Mouse (Mus musculus) intestine, postnatal 0 days (tissue): Measurements from ENCODE around the gene Glyctk. TPM values are rescaled to one million over a fixed set of nuclear protein-coding genes. Genes with fewer than 3 reads are reported as not detected.
"Not testable (repeated sequence)": the region's sequence is repeated elsewhere in the genome, so short reads cannot be mapped to it uniquely, and the experiment has no call there.

ENCODE experiments used
- ATAC-seq: fragments of 200-750 bp; cut with Nextera tagmentation; 2 replicates; pipeline ENCODE4 v1.8.0; 2017; ENCODE audit warnings: mild to moderate bottlenecking, moderate TSS enrichment, moderate library complexity
- H3K27ac ChIP-seq: fragments of 300-500 bp; sonication (generic); 2 replicates; pipeline ENCODE4 v1.5.1; 2014; ENCODE audit warnings: mild to moderate bottlenecking, low read depth, low read length, moderate library complexity
- H3K27me3 ChIP-seq: fragments of 300-500 bp; sonication (generic); replicated peaks from 2 replicates; pipeline ENCODE4 v1.6.1; 2014; ENCODE audit warnings: low read length, mixed read lengths; ENCODE audit not compliant: control insufficient read depth, insufficient read depth
- H3K36me3 ChIP-seq: fragments of 300-500 bp; sonication (generic); 2 replicates; pipeline ENCODE4 v1.6.1; 2014; ENCODE audit warnings: mild to moderate bottlenecking, moderate library complexity; ENCODE audit not compliant: control insufficient read depth, insufficient read depth
- H3K4me1 ChIP-seq: fragments of 300-500 bp; sonication (generic); replicated peaks from 2 replicates; pipeline ENCODE4 v1.6.1; 2014; ENCODE audit warnings: antibody characterized with exemption, low read length, mixed read lengths; ENCODE audit not compliant: control insufficient read depth, insufficient read depth
- H3K4me2 ChIP-seq: fragments of 300-500 bp; sonication (generic); replicated peaks from 2 replicates; pipeline ENCODE4 v1.6.1; 2014; ENCODE audit warnings: low read depth, mild to moderate bottlenecking, moderate library complexity
- H3K4me3 ChIP-seq: fragments of 300-500 bp; sonication (generic); 2 replicates; pipeline ENCODE4 v1.5.1; 2014; ENCODE audit warnings: low read depth, low read length
- H3K9ac ChIP-seq: fragments of 300-500 bp; sonication (generic); 2 replicates; pipeline ENCODE4 v1.6.1; 2014; ENCODE audit warnings: mild to moderate bottlenecking, low read depth, low read length
- H3K9me3 ChIP-seq: fragments of 300-500 bp; sonication (generic); 2 replicates; pipeline ENCODE4 v1.6.1; 2016; ENCODE audit warnings: mixed run types; ENCODE audit not compliant: control insufficient read depth
- CTCF ChIP-seq: sonication (generic); IDR thresholded peaks from 2 replicates; pipeline ENCODE4 v1.5.1; 2016; ENCODE audit warnings: low read depth, mild to moderate bottlenecking, control low read depth, antibody characterized with exemption, moderate library complexity
- WGBS: fragments of 180-500 bp; shearing (Covaris S2); extraction: QIAGEN DNeasy Blood & Tissue Kit; methylation state at CpG from one replicate; pipeline ENCODE4 v1.1.7; 2014; 5-methylcytosine and 5-hydroxymethylcytosine counted together
- polyA plus RNA-seq: library from polyadenylated mRNA; unstranded; fragments of >200 nt; fragmentation: Nextera tagmentation; extraction: Ambion mirVana; gene quantifications from 2 replicates; pipeline ENCODE4 v1.2.1, GENCODE M21; 2015

The Glyctk gene
- polyA plus RNA-seq, 1 experiment from 2014 or later: 17.4 TPM

- H3K4me1 ChIP-seq: 0 out of 2 replicates have a peak, but pooled peaks cover 19% of the 10 kb centered on the region
Observed at GRCm38 (mm10) chr9:106172527-106172926, 14.6 kb upstream of the Glyctk start.

GRCm38 (mm10) chr9:106171346-106172158 is 13.6 kb upstream of the Glyctk start:
- Histone ChIP-seq H3K9ac (peak overlapping the region; percentile 93), H3K27me3 (no peaks in the 10 kb centered on the region), H3K4me3 (peak overlapping the region; percentile 78), H3K9me3 (no peaks in the 10 kb centered on the region), H3K36me3 (0 out of 2 replicates have a peak, but pooled peaks cover 3% of the 10 kb centered on the region), H3K4me1 (0 out of 2 replicates have a peak, but pooled peaks cover 19% of the 10 kb centered on the region), H3K27ac (peak overlapping the region; percentile 97), H3K4me2 (peak overlapping the region; percentile 82)
- WGBS: under 1% methylated on average over 30 of the region's 30 CpGs
- no peak for TF ChIP-seq CTCF
- ATAC-seq: peak; percentile 23

More at GRCm38 (mm10) chr9:106172527-106172926, 14.6 kb upstream of the Glyctk start:
- Histone ChIP-seq H3K9me3 (no peaks in the 10 kb centered on the region), H3K27ac (no peak overlapping the region), H3K4me3 (peak overlapping the region; percentile 78), H3K36me3 (peaks cover 9% of the 10 kb centered on the region), H3K9ac (peak overlapping the region; percentile 93; the same call in 1 of the 2 replicates), H3K4me2 (peak overlapping the region; percentile 82), H3K27me3 (no peaks in the 10 kb centered on the region)
- ATAC-seq: no peak
- no peak for TF ChIP-seq CTCF
- under 1% methylated on average over 3 of the region's 3 CpGs for WGBS

GRCm38 (mm10) chr9:106170556-106171345 is 12.8 kb upstream of the Glyctk start, which contains the start of gene Wdr82:
TSS of gene Wdr82 (plus strand) at chr9:106170928.
- H3K27ac ChIP-seq: peak within 1 kb of the TSS; percentile 97
- H3K9me3 ChIP-seq: no peaks in the 10 kb centered on the region
- 1% methylated on average over 80 of the region's 81 CpGs for WGBS
- no peaks in the 10 kb centered on the region for H3K36me3 ChIP-seq
- no peak for TF ChIP-seq CTCF
- H3K9ac ChIP-seq: peak within 1 kb of the TSS; percentile 93
- 0 out of 2 replicates have a peak, but pooled peaks cover 19% of the 10 kb centered on the region for H3K4me1 ChIP-seq
- peak; percentile 92 for ATAC-seq
- peak within 1 kb of the TSS; percentile 82 for H3K4me2 ChIP-seq
- H3K4me3 ChIP-seq: peak within 1 kb of the TSS; percentile 78
- no peaks in the 10 kb centered on the region for H3K27me3 ChIP-seq

GRCm38 (mm10) chr9:106169917-106170316 is 12.0 kb upstream of the Glyctk start:
- 36% methylated on average over 6 of the region's 6 CpGs for WGBS
- H3K27me3 ChIP-seq: no peaks in the 10 kb centered on the region
- H3K4me1 ChIP-seq: 0 out of 2 replicates have a peak, but pooled peaks cover 14% of the 10 kb centered on the region
- H3K36me3 ChIP-seq: no peaks in the 10 kb centered on the region
- no peak for TF ChIP-seq CTCF
- no peaks in the 10 kb centered on the region for H3K9me3 ChIP-seq
- H3K4me2 ChIP-seq: peak overlapping the region; percentile 82; the same call in 1 of the 2 replicates
- H3K4me3 ChIP-seq: peak overlapping the region; percentile 78; the same call in 1 of the 2 replicates
- ATAC-seq: no peak
- no peak overlapping the region for H3K27ac ChIP-seq
- no peak overlapping the region for H3K9ac ChIP-seq

- not testable (repeated sequence) for H3K9ac ChIP-seq, ATAC-seq, H3K9me3 ChIP-seq, H3K36me3 ChIP-seq, H3K27ac ChIP-seq, H3K4me3 ChIP-seq, H3K27me3 ChIP-seq, H3K4me2 ChIP-seq
- 57% methylated on average over 1 of the region's 1 CpGs for WGBS
- H3K4me1 ChIP-seq: 0 out of 2 replicates have a peak, but pooled peaks cover 14% of the 10 kb centered on the region
Observed at GRCm38 (mm10) chr9:106169006-106169405, 11.1 kb upstream of the Glyctk start.

GRCm38 (mm10) chr9:106167703-106168102 is 9.8 kb upstream of the Glyctk start:
- no peak for ATAC-seq
- Histone ChIP-seq H3K4me1 (0 out of 2 replicates have a peak, but pooled peaks cover 5% of the 10 kb centered on the region), H3K27me3 (no peaks in the 10 kb centered on the region), H3K27ac (no peak overlapping the region), H3K4me2 (no peak overlapping the region), H3K9ac (no peak overlapping the region), H3K9me3 (no peaks in the 10 kb centered on the region), H3K4me3 (no peak overlapping the region), H3K36me3 (no peaks in the 10 kb centered on the region)
- TF ChIP-seq CTCF: no peak
- WGBS: 47% methylated on average over 1 of the region's 1 CpGs
